Mouse (Mus musculus) embryonic facial prominence, embryonic 11.5 days (tissue): ENCODE results near the gene Accs. TPM values are rescaled to one million over a fixed set of nuclear protein-coding genes. Genes with fewer than 3 reads are reported as not detected.

ENCODE experiments used
- ATAC-seq: fragments of 200-750 bp; cut with Nextera tagmentation; replicated peaks from 2 replicates; pipeline ENCODE4 v1.8.0; 2017; ENCODE audit warnings: low read depth; ENCODE audit not compliant: insufficient number of reproducible peaks, low FRiP score, low TSS enrichment
- DNase-seq: peaks from one replicate; pipeline ENCODE4 v3.0.0-alpha.2; 2015; ENCODE audit warnings: low spot score
- H3K27ac ChIP-seq: fragments of 300-500 bp; sonication (generic); replicated peaks from 2 replicates; pipeline ENCODE4 v1.5.1; 2014; ENCODE audit warnings: mild to moderate bottlenecking, low read depth, low read length, control low read depth
- H3K27me3 ChIP-seq: fragments of 300-500 bp; sonication (generic); 2 replicates; pipeline ENCODE4 v1.6.1; 2014; ENCODE audit warnings: mild to moderate bottlenecking, low read length, moderate library complexity, mixed read lengths; ENCODE audit not compliant: control insufficient read depth, insufficient read depth
- H3K36me3 ChIP-seq: fragments of 300-500 bp; sonication (generic); replicated peaks from 2 replicates; pipeline ENCODE4 v1.6.1; 2014; ENCODE audit warnings: low read depth, mild to moderate bottlenecking, low read length, moderate library complexity, mixed read lengths; ENCODE audit not compliant: control insufficient read depth, insufficient read depth
- H3K4me1 ChIP-seq: fragments of 300-500 bp; sonication (generic); 2 replicates; pipeline ENCODE4 v1.6.1; 2014; ENCODE audit warnings: low read length, mixed read lengths; ENCODE audit not compliant: control insufficient read depth, insufficient read depth
- H3K4me2 ChIP-seq: fragments of 300-500 bp; sonication (generic); 2 replicates; pipeline ENCODE4 v1.6.1; 2014; ENCODE audit warnings: low read depth, mild to moderate bottlenecking, control low read depth, low read length, moderate library complexity
- H3K4me3 ChIP-seq: fragments of 300-500 bp; sonication (generic); 2 replicates; pipeline ENCODE4 v1.5.1; 2014; ENCODE audit warnings: low read depth, low read length, control low read depth
- H3K9ac ChIP-seq: fragments of 300-500 bp; sonication (generic); replicated peaks from 2 replicates; pipeline ENCODE4 v1.6.1; 2014; ENCODE audit warnings: mild to moderate bottlenecking, control low read depth, low read length
- H3K9me3 ChIP-seq: fragments of 300-500 bp; sonication (generic); replicated peaks from 2 replicates; pipeline ENCODE4 v1.6.1; 2016; ENCODE audit warnings: mild to moderate bottlenecking, low read length, inconsistent platforms, mixed read lengths; ENCODE audit not compliant: control insufficient read depth
- WGBS: fragments of 180-500 bp; shearing (Covaris S2); extraction: QIAGEN DNeasy Blood & Tissue Kit; methylation state at CpG from one replicate; pipeline ENCODE4 v1.1.7; 2014; 5-methylcytosine and 5-hydroxymethylcytosine counted together
- polyA plus RNA-seq: library from polyadenylated mRNA; unstranded; fragments of >200 nt; fragmentation: Nextera tagmentation; extraction: Ambion mirVana; gene quantifications from 2 replicates; pipeline ENCODE4 v1.2.1, GENCODE M21; 2014

The Accs gene
- polyA plus RNA-seq, 1 experiment from 2014 or later: 6.7 TPM

DNA sequence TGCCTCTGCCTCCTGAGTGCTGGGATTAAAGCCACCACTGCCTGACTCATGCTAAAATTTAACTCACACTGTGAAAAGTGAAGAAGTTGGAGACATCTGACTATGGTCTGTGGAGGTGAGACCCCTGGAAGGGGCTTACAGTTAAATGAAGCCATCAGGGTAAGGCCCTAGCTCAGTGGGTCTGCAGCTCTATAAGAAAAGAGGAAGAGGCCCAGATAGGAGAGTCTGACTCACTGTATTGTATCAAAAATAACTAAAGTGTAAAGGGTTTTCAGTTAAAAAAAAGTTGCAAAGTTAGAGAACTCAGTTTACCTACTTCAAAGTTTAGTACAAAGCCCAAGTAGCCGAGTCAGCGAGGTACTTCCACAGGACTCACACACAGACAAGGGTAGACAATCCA lies 46.8 kb downstream of the Accs start:
- DNase-seq: no peak
- H3K9ac ChIP-seq: no peak overlapping the region
- no peak overlapping the region for H3K27ac ChIP-seq
- no peaks in the 10 kb centered on the region for H3K27me3 ChIP-seq
- no peaks in the 10 kb centered on the region for H3K4me1 ChIP-seq
- no peak for ATAC-seq
- H3K36me3 ChIP-seq: peaks cover 7% of the 10 kb centered on the region; the same call in 1 of the 2 replicates
- H3K4me2 ChIP-seq: no peak overlapping the region
- no peak overlapping the region for H3K4me3 ChIP-seq
- 94% methylated on average over 2 of the region's 2 CpGs for WGBS
- no peaks in the 10 kb centered on the region for H3K9me3 ChIP-seq

DNA sequence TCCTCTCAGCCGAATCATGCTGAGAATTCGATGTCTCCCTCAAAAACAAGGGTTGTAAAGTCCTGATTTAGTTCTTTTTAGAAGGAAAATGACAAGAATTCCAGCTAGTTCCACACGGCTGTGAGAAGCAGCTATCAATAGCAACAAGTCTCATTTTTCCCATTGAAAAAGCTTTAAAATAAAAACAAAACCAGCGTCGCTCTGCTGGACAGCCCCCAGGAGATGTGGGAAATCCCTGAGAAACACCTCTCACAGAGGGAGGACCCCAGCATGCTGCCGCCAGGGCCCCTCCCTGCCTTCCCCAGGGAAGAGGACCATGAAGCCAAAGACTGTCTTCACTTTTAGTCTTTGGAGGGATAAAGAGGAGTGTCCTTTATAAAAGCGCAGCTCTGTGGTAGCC lies 48.6 kb downstream of the Accs start:
- DNase-seq (no peak), ATAC-seq (no peak)
- H3K9me3 ChIP-seq: no peaks in the 10 kb centered on the region
- WGBS: 76% methylated on average over 7 of the region's 7 CpGs
- no peak overlapping the region for H3K4me3 ChIP-seq
- no peaks in the 10 kb centered on the region for H3K27me3 ChIP-seq
- H3K4me1 ChIP-seq: no peaks in the 10 kb centered on the region
- H3K36me3 ChIP-seq: peaks cover 7% of the 10 kb centered on the region; the same call in 1 of the 2 replicates
- no peak overlapping the region for H3K9ac ChIP-seq
- no peak overlapping the region for H3K27ac ChIP-seq
- H3K4me2 ChIP-seq: no peak overlapping the region

DNA sequence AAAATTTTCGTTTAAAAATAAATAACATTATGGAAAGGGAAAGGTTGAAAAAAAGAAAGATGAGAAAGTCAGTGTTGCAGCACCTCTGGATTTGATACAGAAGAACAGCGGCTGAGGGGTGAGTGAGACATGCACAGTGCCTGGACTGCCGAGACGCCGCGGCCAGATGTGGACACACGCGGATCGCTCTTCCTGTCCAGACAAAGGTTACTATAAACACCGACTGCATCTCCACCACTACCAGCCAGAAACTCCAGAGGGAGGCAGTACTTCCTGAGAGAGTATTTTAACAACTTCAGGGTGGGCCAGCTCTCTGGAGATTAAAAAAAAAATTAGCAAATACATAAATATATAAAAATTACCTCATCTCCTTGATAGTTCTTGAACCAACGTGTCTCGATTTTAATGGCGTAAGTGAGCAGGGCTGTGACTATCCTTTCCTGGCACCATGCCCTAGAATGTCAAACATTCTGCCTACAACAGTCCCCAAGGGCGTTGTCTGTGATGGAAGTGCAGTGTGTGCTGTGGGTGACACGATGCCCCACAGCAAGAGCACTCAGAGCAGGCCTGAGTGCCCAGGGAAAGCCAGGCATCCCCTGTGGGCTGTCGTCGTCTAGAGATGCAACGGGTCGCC lies 52.5 kb downstream of the Accs start:
- no peak overlapping the region for H3K4me3 ChIP-seq
- no peaks in the 10 kb centered on the region for H3K27me3 ChIP-seq
- H3K9me3 ChIP-seq: no peaks in the 10 kb centered on the region
- 75% methylated on average over 19 of the region's 19 CpGs for WGBS
- no peak for DNase-seq
- H3K36me3 ChIP-seq: no peaks in the 10 kb centered on the region; the same call in 1 of the 2 replicates
- no peak overlapping the region for H3K4me2 ChIP-seq
- no peak for ATAC-seq
- H3K4me1 ChIP-seq: no peaks in the 10 kb centered on the region
- H3K9ac ChIP-seq: no peak overlapping the region
- no peak overlapping the region for H3K27ac ChIP-seq

DNA sequence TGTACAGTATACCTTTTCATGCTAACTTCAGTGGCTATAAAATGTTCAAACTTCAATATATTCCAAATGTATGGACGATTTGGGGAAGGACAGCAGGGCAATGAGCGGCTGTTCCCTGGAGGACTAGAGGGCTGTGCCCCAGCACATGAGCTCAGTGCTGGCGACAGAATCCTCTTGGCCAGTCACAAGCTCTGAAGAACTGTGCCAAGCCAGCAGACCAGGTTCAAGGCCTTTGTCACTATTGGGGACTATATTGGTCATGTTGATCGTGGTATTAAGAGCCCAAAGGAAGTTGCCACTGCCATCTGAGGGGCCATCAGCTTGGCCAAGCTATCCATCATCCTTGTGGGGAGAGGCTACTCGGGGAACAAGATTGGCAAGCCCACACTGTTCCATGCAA lies 55.4 kb downstream of the Accs start:
- DNase-seq (no peak), ATAC-seq (no peak)
- H3K27ac ChIP-seq: no peak overlapping the region
- H3K4me1 ChIP-seq: no peaks in the 10 kb centered on the region
- no peak overlapping the region for H3K9ac ChIP-seq
- H3K4me3 ChIP-seq: no peak overlapping the region
- no peaks in the 10 kb centered on the region; the same call in 1 of the 2 replicates for H3K36me3 ChIP-seq
- no peaks in the 10 kb centered on the region for H3K27me3 ChIP-seq
- H3K4me2 ChIP-seq: no peak overlapping the region
- no peaks in the 10 kb centered on the region for H3K9me3 ChIP-seq
- WGBS: 84% methylated on average over 5 of the region's 5 CpGs

DNA sequence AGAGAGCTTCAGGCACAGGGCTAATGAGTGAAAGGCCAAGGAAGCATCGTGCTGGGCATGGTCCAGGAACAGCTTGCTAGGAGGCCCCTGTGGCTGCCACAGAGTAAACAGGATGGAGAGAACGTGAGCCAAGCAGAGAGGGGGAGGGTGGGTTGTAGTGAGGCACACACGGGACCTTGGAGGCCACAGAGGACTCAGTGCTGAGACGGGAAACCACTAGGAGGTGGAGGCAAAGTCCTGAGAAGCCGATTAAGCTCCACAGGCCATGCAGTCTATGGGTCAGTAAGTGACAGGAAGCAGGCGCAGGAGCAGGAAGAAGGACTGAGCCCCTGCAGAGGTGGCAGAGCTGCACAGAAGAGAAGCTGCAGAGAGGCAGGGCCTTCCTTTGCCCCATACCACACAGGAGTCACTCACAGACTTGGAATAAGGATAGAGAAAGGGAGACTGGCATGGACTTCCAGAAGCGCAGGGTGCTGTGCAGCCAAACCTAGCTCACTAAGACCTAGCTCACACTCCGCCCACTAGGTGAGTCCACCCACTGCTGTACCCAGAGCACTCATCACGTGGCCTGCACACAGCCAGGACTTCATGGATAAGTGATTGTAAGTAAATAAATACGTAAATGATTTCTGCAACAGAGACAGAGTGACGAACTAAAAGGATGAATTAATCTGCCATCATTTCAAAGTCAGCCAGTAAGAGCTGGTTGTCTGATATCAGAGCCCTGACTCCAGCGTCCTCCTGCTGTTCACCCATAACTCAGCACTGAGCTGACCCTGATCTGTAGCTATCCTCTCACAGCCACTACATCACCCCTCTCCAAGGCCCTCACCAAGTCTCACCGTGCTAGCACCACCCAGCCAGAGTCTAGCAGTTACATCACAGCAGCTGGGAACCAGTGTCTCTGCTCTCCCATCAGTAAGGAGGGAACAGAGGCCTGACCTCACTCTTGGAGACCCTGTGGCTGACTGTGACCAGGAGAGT lies 57.9 kb downstream of the Accs start:
- ATAC-seq (0 out of 2 replicates have a peak, but pooled peaks have one; percentile 24), DNase-seq (no peak)
- Histone ChIP-seq H3K4me1 (no peaks in the 10 kb centered on the region), H3K4me2 (no peak overlapping the region), H3K9ac (no peak overlapping the region), H3K27ac (no peak overlapping the region), H3K27me3 (no peaks in the 10 kb centered on the region), H3K36me3 (no peaks in the 10 kb centered on the region; the same call in 1 of the 2 replicates), H3K4me3 (no peak overlapping the region), H3K9me3 (no peaks in the 10 kb centered on the region)
- 50% methylated on average over 13 of the region's 13 CpGs for WGBS

DNA sequence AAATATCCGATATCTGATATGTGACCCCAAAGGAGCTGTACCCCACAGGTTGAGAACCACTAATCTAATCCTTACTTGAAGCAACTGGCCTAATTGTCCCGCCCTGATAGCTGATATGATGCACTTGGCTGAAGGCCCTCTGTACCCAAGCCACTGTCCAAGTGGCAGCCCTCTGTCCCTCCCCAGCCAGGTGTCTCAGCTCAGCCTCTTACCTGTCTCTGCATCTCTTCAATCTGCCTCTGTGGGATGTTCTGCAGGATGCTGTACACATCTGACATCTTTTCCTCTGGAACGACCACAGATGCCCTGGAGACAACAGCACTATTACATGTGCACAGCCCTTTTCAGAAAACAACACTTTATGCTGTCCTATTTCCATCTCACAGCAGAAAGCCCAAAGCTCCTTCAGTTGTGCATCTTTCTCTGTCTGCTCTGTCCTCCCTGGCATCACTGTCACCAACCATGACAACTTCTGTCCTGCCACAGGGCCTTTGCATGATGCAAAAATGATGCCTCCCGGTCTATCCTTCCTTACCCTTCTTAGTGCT lies 58.9 kb downstream of the Accs start:
- ATAC-seq (no peak), DNase-seq (no peak)
- H3K4me2 ChIP-seq: no peak overlapping the region
- no peaks in the 10 kb centered on the region for H3K27me3 ChIP-seq
- H3K36me3 ChIP-seq: no peaks in the 10 kb centered on the region; the same call in 1 of the 2 replicates
- no peaks in the 10 kb centered on the region; the same call in 1 of the 2 replicates for H3K4me1 ChIP-seq
- no peak overlapping the region for H3K4me3 ChIP-seq
- 83% methylated on average over 4 of the region's 4 CpGs for WGBS
- H3K9me3 ChIP-seq: no peaks in the 10 kb centered on the region
- H3K27ac ChIP-seq: no peak overlapping the region
- no peak overlapping the region for H3K9ac ChIP-seq

DNA sequence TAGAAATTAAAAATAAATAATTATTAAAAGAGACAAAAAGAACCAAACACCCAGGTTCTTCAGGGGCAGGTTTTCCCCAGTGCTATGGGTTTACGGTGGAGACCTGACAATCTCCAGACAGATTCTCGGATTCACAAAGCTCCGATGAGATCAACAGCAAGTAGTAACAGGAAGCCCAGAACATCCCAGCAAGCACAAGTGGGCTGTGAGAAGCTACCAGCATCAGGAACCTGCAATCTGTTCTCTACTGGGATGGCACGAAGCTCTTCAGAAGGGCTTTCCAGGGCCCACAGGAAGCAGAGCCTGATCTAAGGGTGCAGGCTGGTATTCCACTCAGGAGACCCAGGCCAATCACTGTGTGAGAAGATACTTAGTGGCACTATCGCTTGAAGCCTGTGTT lies 61.2 kb downstream of the Accs start:
- no peak for DNase-seq
- WGBS: 80% methylated on average over 5 of the region's 5 CpGs

More for the DNA sequence above, 61.2 kb downstream of the Accs start:
- Histone ChIP-seq H3K36me3 (no peaks in the 10 kb centered on the region; the same call in 1 of the 2 replicates), H3K4me2 (no peak overlapping the region), H3K9ac (no peak overlapping the region), H3K4me1 (peaks cover 2% of the 10 kb centered on the region; the same call in 1 of the 2 replicates), H3K27ac (no peak overlapping the region), H3K4me3 (no peak overlapping the region), H3K9me3 (no peaks in the 10 kb centered on the region), H3K27me3 (no peaks in the 10 kb centered on the region)
- ATAC-seq: no peak
